ENCODE assay signal across 22 mouse cellular contexts in genomic region chr5:66793251-66793650, GRCm38 (mm10). TPM values are rescaled to one million over a fixed set of nuclear protein-coding genes. Genes with fewer than 3 reads are reported as not detected.
"Had no signal": no experiment of that assay in that cellular context is flagged by ENCODE, and none has a peak within 500 bp of the region (broad histone marks: within the 10 kb centered on the region; RNA-seq: fewer than 3 reads in every experiment).

No protein-coding gene starts in this region.

- H3K4me1 ChIP-seq: megakaryocyte, embryonic 14.5 days; stomach, embryonic 15.5 days had no signal

- H3K27me3 ChIP-seq: lung, embryonic 15.5 days; megakaryocyte, embryonic 14.5 days; midbrain, embryonic 13.5 days; midbrain, embryonic 15.5 days; neural tube, embryonic 12.5 days; stomach, embryonic 15.5 days had no signal

- H3K9ac ChIP-seq: liver, postnatal 0 days; lung, embryonic 15.5 days; midbrain, embryonic 13.5 days; midbrain, embryonic 15.5 days; neural tube, embryonic 12.5 days; stomach, embryonic 15.5 days had no signal

- H3K4me2 ChIP-seq: lung, embryonic 15.5 days; midbrain, embryonic 11.5 days; midbrain, embryonic 13.5 days; midbrain, embryonic 15.5 days; neural tube, embryonic 12.5 days; stomach, embryonic 15.5 days had no signal

- DNase-seq: liver, postnatal 0 days; lung, adult 2 months; lung, postnatal 14 days; lung, postnatal 36 days; right cerebral cortex, postnatal 25 days; right cerebral cortex, postnatal 4 days; spleen, adult 18-20 months; thymus, adult 2 months; thymus, postnatal 25 days; thymus, postnatal 4 days had no signal

- H3K4me3 ChIP-seq: lung, embryonic 15.5 days; megakaryocyte, embryonic 14.5 days; midbrain, embryonic 13.5 days; midbrain, embryonic 15.5 days; neural tube, embryonic 12.5 days; stomach, embryonic 15.5 days had no signal

- H3K27ac ChIP-seq: lung, embryonic 15.5 days; macrophage; midbrain, embryonic 13.5 days; midbrain, embryonic 15.5 days; neural tube, embryonic 12.5 days; stomach, embryonic 15.5 days; stomach, postnatal 0 days had no signal

- H3K9me3 ChIP-seq: lung, embryonic 15.5 days; midbrain, embryonic 13.5 days; midbrain, embryonic 15.5 days; stomach, embryonic 15.5 days had no signal

- H3K36me3 ChIP-seq: lung, embryonic 15.5 days; midbrain, embryonic 13.5 days; midbrain, embryonic 15.5 days; neural tube, embryonic 12.5 days; stomach, embryonic 15.5 days had no signal

- ATAC-seq: liver, postnatal 0 days; lung, postnatal 0 days; midbrain, embryonic 13.5 days; midbrain, embryonic 15.5 days had no signal

RNA-seq across cellular contexts. Expression of gene Limch1, which starts 47.6 kb away (rescaled TPM):
- total RNA-seq: megakaryocyte progenitor cell, adult 5-6 weeks; monocyte, adult 5-6 weeks had no signal
- polyA plus RNA-seq: macrophage had no signal
